Comparison of ENCODE assay signal across 25 mouse cellular contexts in genomic region chr11:97998074-97998793, GRCm38 (mm10). TPM values are rescaled to one million over a fixed set of nuclear protein-coding genes. Genes with fewer than 3 reads are reported as not detected.
A peak's percentile ranks its signal among the peaks of the same experiment; 100 is the strongest.
DNase-seq lines count a peak whose midpoint lies in the region; ATAC-seq and TF ChIP-seq lines count a peak whose summit lies in the region.
"Had no signal": no experiment of that assay in that cellular context is flagged by ENCODE, and none has a peak within 500 bp of the region (broad histone marks: within the 10 kb centered on the region; RNA-seq: fewer than 3 reads in every experiment).

No protein-coding gene starts in this region.

- DNase-seq in heart, embryonic 10.5 days (ENCODE audit: low spot score): no peak
- peak; percentile 55 to 61 for DNase-seq in spleen, postnatal 36 days (ENCODE audit: low spot score in 2 of 2)
- DNase-seq in spleen, adult 18-20 months: no peak
- DNase-seq in thymus, postnatal 36 days: peak; percentile 46 to 55
- no peak for DNase-seq in kidney, adult 2 months
- DNase-seq in kidney, postnatal 25 days: no peak
- DNase-seq: adrenal gland, postnatal 25 days; cerebellum, adult 11-12 months; cerebellum, postnatal 10 days; gastrocnemius, postnatal 14 days; heart, adult 2 months; heart, postnatal 36 days; kidney, adult 9 months; kidney, postnatal 14 days had no signal

- H3K4me3 ChIP-seq in heart, embryonic 16.5 days (ENCODE audit: low read length): no peak overlapping the region
- H3K4me3 ChIP-seq in heart, embryonic 10.5 days: no peak overlapping the region
- no peak overlapping the region for H3K4me3 ChIP-seq in macrophage (ENCODE audit: inconsistent target)
- no peak overlapping the region for H3K4me3 ChIP-seq in kidney, adult 2 months (ENCODE audit: insufficient read depth, low read depth, low read length)
- H3K4me3 ChIP-seq: forebrain, embryonic 10.5 days; heart, adult 2 months; hindbrain, embryonic 13.5 days; limb, embryonic 12.5 days; lung, embryonic 15.5 days; midbrain, embryonic 10.5 days; stomach, embryonic 15.5 days had no signal

- TF ChIP-seq POLR2A in kidney, adult 2 months (IDR thresholded peaks at IDR 0.05; ENCODE audit: low read depth, low read length): no peak

- ATAC-seq in heart, embryonic 16.5 days (replicated peaks; ENCODE audit: extremely low read depth, insufficient read depth, low FRiP score): no peak
- ATAC-seq: forebrain, embryonic 16.5 days; midbrain, embryonic 16.5 days had no signal

- H3K9ac ChIP-seq in heart, embryonic 16.5 days (ENCODE audit: low read length): no peak overlapping the region
- H3K9ac ChIP-seq: hindbrain, embryonic 13.5 days; limb, embryonic 12.5 days; liver, embryonic 14.5 days; lung, embryonic 15.5 days; stomach, embryonic 15.5 days had no signal

- WGBS in heart, embryonic 16.5 days: 76% methylated on average over 11 of the region's 11 CpGs
- WGBS in heart, embryonic 10.5 days: 74% methylated on average over 11 of the region's 11 CpGs
- whole genome bisulfite sequencing in macrophage (ENCODE audit: missing documents): 65% methylated on average over 11 of the region's 11 CpGs
- 87% methylated on average over 11 of the region's 11 CpGs for WGBS in kidney, adult 2 months

- H3K27me3 ChIP-seq in heart, embryonic 16.5 days (ENCODE audit: control insufficient read depth, insufficient read depth, low read length): peaks cover 26% of the 10 kb centered on the region
- H3K27me3 ChIP-seq in heart, embryonic 10.5 days (ENCODE audit: insufficient read depth, poor library complexity, severe bottlenecking): peaks cover 84% of the 10 kb centered on the region
- no peaks in the 10 kb centered on the region for H3K27me3 ChIP-seq in kidney, adult 2 months (replicated peaks; ENCODE audit: control insufficient read depth, insufficient read depth, low read length)

- H3K9me3 ChIP-seq in heart, embryonic 16.5 days (replicated peaks; ENCODE audit: control insufficient read depth, low read length): no peaks in the 10 kb centered on the region
- H3K9me3 ChIP-seq in heart, embryonic 10.5 days: no peaks in the 10 kb centered on the region
- H3K9me3 ChIP-seq: forebrain, embryonic 10.5 days; hindbrain, embryonic 13.5 days; limb, embryonic 12.5 days; lung, embryonic 15.5 days; midbrain, embryonic 10.5 days; stomach, embryonic 15.5 days had no signal

- H3K4me2 ChIP-seq in heart, embryonic 16.5 days (ENCODE audit: low read depth, low read length): no peak overlapping the region
- H3K4me2 ChIP-seq: hindbrain, embryonic 13.5 days; limb, embryonic 12.5 days; lung, embryonic 15.5 days; stomach, embryonic 15.5 days had no signal

- H3K27ac ChIP-seq in heart, embryonic 16.5 days (ENCODE audit: low read length): peak overlapping the region; percentile 31
- no peak overlapping the region for H3K27ac ChIP-seq in heart, embryonic 10.5 days
- H3K27ac ChIP-seq in macrophage: peak overlapping the region; percentile 43
- H3K27ac ChIP-seq in kidney, adult 2 months (ENCODE audit: insufficient read depth, low read depth, low read length): no peak overlapping the region
- H3K27ac ChIP-seq: forebrain, embryonic 10.5 days; heart, adult 2 months; hindbrain, embryonic 13.5 days; limb, embryonic 12.5 days; liver, embryonic 14.5 days; lung, embryonic 15.5 days; midbrain, embryonic 10.5 days; stomach, embryonic 15.5 days had no signal

- TF ChIP-seq CTCF in kidney, adult 2 months (conservative IDR thresholded peaks at IDR 0.05; ENCODE audit: insufficient read depth, insufficient read length, low read depth, low read length): no peak

- peaks cover 16% of the 10 kb centered on the region for H3K4me1 ChIP-seq in heart, embryonic 16.5 days (ENCODE audit: control insufficient read depth, insufficient read depth, low read length)
- H3K4me1 ChIP-seq in heart, embryonic 10.5 days: peaks cover 45% of the 10 kb centered on the region
- H3K4me1 ChIP-seq in kidney, adult 2 months (ENCODE audit: control insufficient read depth, insufficient read depth, low read length): no peaks in the 10 kb centered on the region

- peaks cover 12% of the 10 kb centered on the region; the same call in 1 of the 2 replicates for H3K79me2 ChIP-seq in macrophage (ENCODE audit: inconsistent target)

- H3K36me3 ChIP-seq in heart, embryonic 16.5 days (ENCODE audit: control insufficient read depth, insufficient read depth): no peaks in the 10 kb centered on the region
- no peaks in the 10 kb centered on the region for H3K36me3 ChIP-seq in heart, embryonic 10.5 days
- no peaks in the 10 kb centered on the region for H3K36me3 ChIP-seq in macrophage (ENCODE audit: inconsistent target)
- H3K36me3 ChIP-seq in kidney, adult 2 months (ENCODE audit: control insufficient read depth, insufficient read depth, low read length): no peaks in the 10 kb centered on the region
- H3K36me3 ChIP-seq: forebrain, embryonic 10.5 days; limb, embryonic 12.5 days; lung, embryonic 15.5 days; midbrain, embryonic 10.5 days; stomach, embryonic 15.5 days had no signal

RNA-seq across cellular contexts. Expression of gene Arl5c, which starts 2.3 kb away (rescaled TPM):
- 7.7 and 13.2 TPM in 2 replicates for polyA plus RNA-seq in heart, embryonic 16.5 days (2015; fragmentation: Nextera tagmentation; extraction: Ambion mirVana)
- 9.8 and 15.7 TPM in 2 replicates for polyA plus RNA-seq in heart, embryonic 10.5 days (2016; fragmentation: Nextera tagmentation; extraction: Ambion mirVana)
- 1,000 to 10,000 TPM in 2 of 26 experiments, 100 to 1,000 TPM in 20, 10 to 100 TPM in 4; 31.1 to 1,259 (median 293) TPM for total RNA-seq in macrophage (2018; cell fraction: chromatin; rRNA removed)
- 100 to 1,000 TPM in 11 of 26 experiments, 10 to 100 TPM in 15; 31.4 to 249 (median 89.3) TPM for total RNA-seq in macrophage (2018; cell fraction: cytosol; rRNA removed)
- 1,000 to 10,000 TPM in 4 of 26 experiments, 100 to 1,000 TPM in 18, 10 to 100 TPM in 4; 16.7 to 1,412 (median 497) TPM for total RNA-seq in macrophage (2018; cell fraction: nucleus; rRNA removed)
- 5.0 to 99.1 TPM (median 38.4 TPM) in 3 replicates for polyA plus RNA-seq in macrophage (2018)
- 0.75 and 2.8 TPM in 2 replicates for polyA plus RNA-seq in kidney, adult 2 months (2012; rRNA removed)

RNA-seq across cellular contexts. Expression of gene Plxdc1, which starts 12.0 kb away (rescaled TPM):
- 1.8 and 2.6 TPM in 2 replicates for polyA plus RNA-seq in heart, embryonic 16.5 days (2015; fragmentation: Nextera tagmentation; extraction: Ambion mirVana)
- not detected in 2 replicates for polyA plus RNA-seq in heart, embryonic 10.5 days (2016; fragmentation: Nextera tagmentation; extraction: Ambion mirVana)
- 10 to 100 TPM in 20 of 26 experiments, 1 to 10 TPM in 6; 4.1 to 53.3 (median 21.2) TPM for total RNA-seq in macrophage (2018; cell fraction: chromatin; rRNA removed)
- 10 to 100 TPM in 12 of 26 experiments, 1 to 10 TPM in 14; 4.8 to 18.4 (median 9.6) TPM for total RNA-seq in macrophage (2018; cell fraction: cytosol; rRNA removed)
- 10 to 100 TPM in 22 of 26 experiments, 1 to 10 TPM in 4; 6.7 to 40.2 (median 15.5) TPM for total RNA-seq in macrophage (2018; cell fraction: nucleus; rRNA removed)
- polyA plus RNA-seq in macrophage (2018): 13.4 to 21.7 TPM (median 14.8 TPM) in 3 replicates
- 1.0 TPM in 2 replicates for polyA plus RNA-seq in kidney, adult 2 months (2012; rRNA removed)
- polyA plus RNA-seq: limb, embryonic 12.5 days had no signal

RNA-seq across cellular contexts. Expression of gene Cacnb1, which starts 24.6 kb away (rescaled TPM):
- polyA plus RNA-seq in heart, embryonic 16.5 days (2015; fragmentation: Nextera tagmentation; extraction: Ambion mirVana): 6.3 and 6.7 TPM in 2 replicates
- polyA plus RNA-seq in heart, embryonic 10.5 days (2016; fragmentation: Nextera tagmentation; extraction: Ambion mirVana): 4.6 and 5.3 TPM in 2 replicates
- 10 to 100 TPM in 25 of 26 experiments, 1 to 10 TPM in 1; 7.5 to 54.0 (median 29.1) TPM for total RNA-seq in macrophage (2018; cell fraction: chromatin; rRNA removed)
- 1 to 10 TPM in 25 of 26 experiments, under 1 TPM in 1; 0.98 to 6.2 (median 3.1) TPM for total RNA-seq in macrophage (2018; cell fraction: cytosol; rRNA removed)
- 10 to 100 TPM in 25 of 26 experiments, 1 to 10 TPM in 1; 5.0 to 35.3 (median 19.2) TPM for total RNA-seq in macrophage (2018; cell fraction: nucleus; rRNA removed)
- polyA plus RNA-seq in macrophage (2018): 0.52 to 3.0 TPM (median 1.7 TPM) in 3 replicates
- 6.1 and 7.6 TPM in 2 replicates for polyA plus RNA-seq in kidney, adult 2 months (2012; rRNA removed)

RNA-seq across cellular contexts. Expression of gene Rpl19, which starts 28.3 kb away (rescaled TPM):
- polyA plus RNA-seq in heart, embryonic 16.5 days (2015; fragmentation: Nextera tagmentation; extraction: Ambion mirVana): 596 and 670 TPM in 2 replicates
- polyA plus RNA-seq in heart, embryonic 10.5 days (2016; fragmentation: Nextera tagmentation; extraction: Ambion mirVana): 867 and 1,011 TPM in 2 replicates
- total RNA-seq in macrophage (2018; cell fraction: chromatin; rRNA removed): 100 to 1,000 TPM in 7 of 26 experiments, 10 to 100 TPM in 19; 45.2 to 275 (median 88.9) TPM
- 1,000 to 10,000 TPM; 1,148 to 2,667 (median 1,510) TPM for total RNA-seq in macrophage (2018; cell fraction: cytosol; rRNA removed)
- total RNA-seq in macrophage (2018; cell fraction: nucleus; rRNA removed): 100 to 1,000 TPM; 164 to 346 (median 261) TPM
- polyA plus RNA-seq in macrophage (2018): 1,810 to 2,012 TPM (median 1,833 TPM) in 3 replicates
- 503 and 653 TPM in 2 replicates for polyA plus RNA-seq in kidney, adult 2 months (2012; rRNA removed)

RNA-seq across cellular contexts. Expression of gene Stac2, which starts 55.0 kb away (rescaled TPM):
- 0.62 and 0.75 TPM in 2 replicates for polyA plus RNA-seq in heart, embryonic 16.5 days (2015; fragmentation: Nextera tagmentation; extraction: Ambion mirVana)
- polyA plus RNA-seq in heart, embryonic 10.5 days (2016; fragmentation: Nextera tagmentation; extraction: Ambion mirVana): 0.21 and 0.34 TPM in 2 replicates
- 1 to 10 TPM in 15 of 26 experiments, under 1 TPM in 8, not detected in 3; 0.22 to 9.7 (median 3.6) TPM for total RNA-seq in macrophage (2018; cell fraction: chromatin; rRNA removed)
- total RNA-seq in macrophage (2018; cell fraction: cytosol; rRNA removed): 10 to 100 TPM in 8 of 26 experiments, 1 to 10 TPM in 6, under 1 TPM in 12; 0.33 to 13.7 (median 3.8) TPM
- 10 to 100 TPM in 4 of 26 experiments, 1 to 10 TPM in 10, under 1 TPM in 11, not detected in 1; 0.26 to 13.5 (median 3.5) TPM for total RNA-seq in macrophage (2018; cell fraction: nucleus; rRNA removed)
- 3.4 to 15.5 TPM (median 9.6 TPM) in 3 replicates for polyA plus RNA-seq in macrophage (2018)
- 0.05 and 0.42 TPM in 2 replicates for polyA plus RNA-seq in kidney, adult 2 months (2012; rRNA removed)
- polyA plus RNA-seq: liver, embryonic 14.5 days had no signal

Comparison
In these comparisons a context has a peak if more than half of its experiments do, and no peak if none do; other contexts are left out.
1. H3K27ac ChIP-seq: peak in heart, embryonic 16.5 days (single experiment) and macrophage (single experiment); none in heart, embryonic 10.5 days (single experiment) and kidney, adult 2 months (single experiment).
2. DNase-seq: peak in spleen, postnatal 36 days (2 of 2) and thymus, postnatal 36 days (2 of 2); none in heart, embryonic 10.5 days (single experiment), spleen, adult 18-20 months (0 of 2), kidney, adult 2 months (single experiment) and kidney, postnatal 25 days (0 of 2).